Comparison of ENCODE assay signal across 33 mouse cellular contexts in the genomic region with DNA sequence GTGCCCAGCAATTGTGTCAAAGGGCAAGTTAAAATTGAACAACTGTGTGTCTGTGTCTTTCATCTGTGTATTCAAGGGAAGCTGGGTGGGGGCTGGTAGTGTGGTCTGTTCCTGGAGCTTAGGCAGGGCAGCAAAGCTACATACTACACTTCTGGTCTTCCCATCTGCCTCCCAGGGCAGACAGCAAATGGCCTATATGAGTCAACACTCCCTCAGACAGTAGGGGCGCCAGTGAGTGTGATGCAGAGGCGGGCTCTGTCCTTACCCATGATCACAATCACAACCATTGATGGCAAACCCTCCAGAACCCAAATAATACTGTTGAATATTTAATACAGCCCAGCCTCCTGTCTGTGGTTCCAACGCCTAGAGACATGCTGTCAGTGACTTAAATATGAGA. TPM values are rescaled to one million over a fixed set of nuclear protein-coding genes. Genes with fewer than 3 reads are reported as not detected.
DNase-seq lines count a peak whose midpoint lies in the region; ATAC-seq and TF ChIP-seq lines count a peak whose summit lies in the region.
"Had no signal": no experiment of that assay in that cellular context is flagged by ENCODE, and none has a peak within 500 bp of the region (broad histone marks: within the 10 kb centered on the region; RNA-seq: fewer than 3 reads in every experiment).

No protein-coding gene starts in this region.

- no peak for TF ChIP-seq POLR2A in cerebellum, adult 2 months (IDR thresholded peaks at IDR 0.05; ENCODE audit: borderline replicate concordance, insufficient read depth, low read length)
- no peak for TF ChIP-seq POLR2A in kidney, adult 2 months (IDR thresholded peaks at IDR 0.05; ENCODE audit: low read depth, low read length)

- H3K27me3 ChIP-seq in cerebellum, adult 2 months (ENCODE audit: control insufficient read depth, insufficient read depth, low read length), result no peaks in the 10 kb centered on the region
- no peaks in the 10 kb centered on the region for H3K27me3 ChIP-seq in kidney, adult 2 months (replicated peaks; ENCODE audit: control insufficient read depth, insufficient read depth, low read length)
- H3K27me3 ChIP-seq in kidney, embryonic 14.5 days (ENCODE audit: control insufficient read depth, insufficient read depth, low read length), result no peaks in the 10 kb centered on the region
- H3K27me3 ChIP-seq in hindbrain, embryonic 12.5 days, result no peaks in the 10 kb centered on the region
- no peaks in the 10 kb centered on the region for H3K27me3 ChIP-seq in hindbrain, embryonic 14.5 days (ENCODE audit: control insufficient read depth, insufficient read depth, low read length)
- H3K27me3 ChIP-seq: CH12.LX; forebrain, embryonic 13.5 days; heart, embryonic 12.5 days; intestine, embryonic 15.5 days; liver, embryonic 15.5 days; lung, embryonic 15.5 days; megakaryocyte, embryonic 14.5 days; midbrain, embryonic 12.5 days; neural tube, embryonic 12.5 days had no signal

- no peak for ATAC-seq in cerebellum, adult (ENCODE audit: insufficient number of reproducible peaks, low FRiP score, low TSS enrichment)
- ATAC-seq in kidney, embryonic 14.5 days (ENCODE audit: low FRiP score, low TSS enrichment), result no peak
- ATAC-seq in hindbrain, embryonic 12.5 days (ENCODE audit: low FRiP score), result no peak
- no peak for ATAC-seq in hindbrain, embryonic 14.5 days (ENCODE audit: low FRiP score)
- ATAC-seq: activated CD4-positive, CD25-positive, alpha-beta regulatory T cell, adult 4 months; forebrain, embryonic 13.5 days; hindbrain, embryonic 16.5 days had no signal

- no peak overlapping the region for H3K4me2 ChIP-seq in kidney, embryonic 14.5 days (replicated peaks; ENCODE audit: low read depth, low read length)
- H3K4me2 ChIP-seq in hindbrain, embryonic 12.5 days (replicated peaks), result no peak overlapping the region
- no peak overlapping the region for H3K4me2 ChIP-seq in hindbrain, embryonic 14.5 days (replicated peaks)
- H3K4me2 ChIP-seq: forebrain, embryonic 13.5 days; heart, embryonic 12.5 days; intestine, embryonic 15.5 days; liver, embryonic 15.5 days; lung, embryonic 15.5 days; midbrain, embryonic 12.5 days; neural tube, embryonic 12.5 days had no signal

- H3K9me3 ChIP-seq in kidney, embryonic 14.5 days (ENCODE audit: control insufficient read depth, low read length), result peaks cover 4% of the 10 kb centered on the region; the same call in 1 of the 2 replicates
- H3K9me3 ChIP-seq in hindbrain, embryonic 12.5 days (replicated peaks), result no peaks in the 10 kb centered on the region
- H3K9me3 ChIP-seq in hindbrain, embryonic 14.5 days (ENCODE audit: control insufficient read depth, low read length), result no peaks in the 10 kb centered on the region
- H3K9me3 ChIP-seq: forebrain, embryonic 13.5 days; heart, embryonic 12.5 days; intestine, embryonic 15.5 days; liver, embryonic 15.5 days; lung, embryonic 15.5 days; midbrain, embryonic 12.5 days; neural tube, embryonic 12.5 days had no signal

- H3K4me1 ChIP-seq in cerebellum, adult 2 months (ENCODE audit: control insufficient read depth, insufficient read depth, low read length), result no peaks in the 10 kb centered on the region
- 0 out of 2 replicates have a peak, but pooled peaks cover 3% of the 10 kb centered on the region for H3K4me1 ChIP-seq in kidney, adult 2 months (ENCODE audit: control insufficient read depth, insufficient read depth, low read length)
- peaks cover 5% of the 10 kb centered on the region; the same call in 1 of the 2 replicates for H3K4me1 ChIP-seq in kidney, embryonic 14.5 days (ENCODE audit: control insufficient read depth, insufficient read depth, low read length)
- peaks cover 9% of the 10 kb centered on the region for H3K4me1 ChIP-seq in hindbrain, embryonic 12.5 days
- H3K4me1 ChIP-seq in hindbrain, embryonic 14.5 days (replicated peaks; ENCODE audit: control insufficient read depth, insufficient read depth, low read length), result peaks cover 7% of the 10 kb centered on the region; the same call in 1 of the 2 replicates
- H3K4me1 ChIP-seq: forebrain, embryonic 13.5 days; liver, embryonic 15.5 days; lung, embryonic 15.5 days; megakaryocyte, embryonic 14.5 days had no signal

- no peak overlapping the region for H3K4me3 ChIP-seq in cerebellum, adult 2 months (replicated peaks; ENCODE audit: insufficient read depth, low read depth, low read length)
- H3K4me3 ChIP-seq in kidney, adult 2 months (ENCODE audit: insufficient read depth, low read depth, low read length), result peak overlapping the region; percentile 28
- no peak overlapping the region for H3K4me3 ChIP-seq in kidney, embryonic 14.5 days (ENCODE audit: low read length)
- no peak overlapping the region for H3K4me3 ChIP-seq in hindbrain, embryonic 12.5 days
- no peak overlapping the region for H3K4me3 ChIP-seq in hindbrain, embryonic 14.5 days (replicated peaks; ENCODE audit: low read length)
- H3K4me3 ChIP-seq: forebrain, embryonic 13.5 days; heart, embryonic 12.5 days; intestine, embryonic 15.5 days; liver, embryonic 15.5 days; lung, embryonic 15.5 days; megakaryocyte, embryonic 14.5 days; midbrain, embryonic 12.5 days; myocyte; neural tube, embryonic 12.5 days had no signal

- WGBS in cerebellum, adult 2 months, result 91% methylated on average over 3 of the region's 3 CpGs
- WGBS in kidney, adult 2 months, result 60% methylated on average over 3 of the region's 3 CpGs
- 85% methylated on average over 3 of the region's 3 CpGs for WGBS in kidney, embryonic 14.5 days
- WGBS in hindbrain, embryonic 12.5 days, result 87% methylated on average over 3 of the region's 3 CpGs
- WGBS in hindbrain, embryonic 14.5 days, result 91% methylated on average over 3 of the region's 3 CpGs

- H3K27ac ChIP-seq in cerebellum, adult 2 months (ENCODE audit: insufficient read depth, low read length), result no peak overlapping the region
- peak overlapping the region; percentile 79 for H3K27ac ChIP-seq in kidney, adult 2 months (ENCODE audit: insufficient read depth, low read depth, low read length)
- H3K27ac ChIP-seq in kidney, embryonic 14.5 days (ENCODE audit: low read depth, low read length), result no peak overlapping the region
- H3K27ac ChIP-seq in hindbrain, embryonic 12.5 days, result no peak overlapping the region
- no peak overlapping the region for H3K27ac ChIP-seq in hindbrain, embryonic 14.5 days
- H3K27ac ChIP-seq: forebrain, embryonic 13.5 days; intestine, embryonic 15.5 days; liver, embryonic 15.5 days; lung, embryonic 15.5 days; midbrain, embryonic 12.5 days; neural tube, embryonic 12.5 days had no signal

- TF ChIP-seq CTCF in cerebellum, adult 2 months (IDR thresholded peaks at IDR 0.05; ENCODE audit: borderline replicate concordance, insufficient read depth, low read depth, low read length), result 0 out of 2 replicates have a peak, but pooled peaks have one; percentile 1
- peak; percentile 47; the same call in 1 of the 2 replicates for TF ChIP-seq CTCF in kidney, adult 2 months (conservative IDR thresholded peaks at IDR 0.05; ENCODE audit: insufficient read depth, insufficient read length, low read depth, low read length)

- H3K36me3 ChIP-seq in kidney, adult 2 months (ENCODE audit: control insufficient read depth, insufficient read depth, low read length), result no peaks in the 10 kb centered on the region
- H3K36me3 ChIP-seq in kidney, embryonic 14.5 days (ENCODE audit: control insufficient read depth, insufficient read depth, low read length), result no peaks in the 10 kb centered on the region
- no peaks in the 10 kb centered on the region for H3K36me3 ChIP-seq in hindbrain, embryonic 12.5 days
- no peaks in the 10 kb centered on the region for H3K36me3 ChIP-seq in hindbrain, embryonic 14.5 days (replicated peaks; ENCODE audit: control insufficient read depth, insufficient read depth)
- H3K36me3 ChIP-seq: heart, embryonic 12.5 days; intestine, embryonic 15.5 days; liver, embryonic 15.5 days; lung, embryonic 15.5 days; midbrain, embryonic 12.5 days; neural tube, embryonic 12.5 days had no signal

- DNase-seq in cerebellum, adult 2 months, result no peak
- DNase-seq in kidney, adult 2 months, result peak; percentile 39
- peak; percentile 23 to 24 for DNase-seq in kidney, adult 8-10 months
- DNase-seq in kidney, postnatal 25 days, result peak; percentile 27 to 40
- DNase-seq in hindbrain, embryonic 14.5 days (ENCODE audit: low spot score), result no peak
- DNase-seq: adrenal gland, adult 2 months; cerebellum, adult 9-10 months; cerebellum, postnatal 36 days; gastrocnemius, postnatal 14 days; heart, adult 11 months; heart, postnatal 4 days; layer of hippocampus, postnatal 36 days; left cerebral cortex, postnatal 4 days; lung, postnatal 4 days; right cerebral cortex, adult 18-20 months; right cerebral cortex, postnatal 4 days; thymus, adult 2 months; thymus, postnatal 36 days had no signal

- no peak overlapping the region for H3K9ac ChIP-seq in kidney, embryonic 14.5 days (ENCODE audit: low read depth, low read length)
- H3K9ac ChIP-seq in hindbrain, embryonic 12.5 days, result no peak overlapping the region
- no peak overlapping the region for H3K9ac ChIP-seq in hindbrain, embryonic 14.5 days
- H3K9ac ChIP-seq: forebrain, embryonic 13.5 days; heart, embryonic 12.5 days; intestine, embryonic 15.5 days; liver, embryonic 15.5 days; lung, embryonic 15.5 days; midbrain, embryonic 12.5 days; neural tube, embryonic 12.5 days had no signal

RNA-seq across cellular contexts. Expression of a gene that starts 35.8 kb away (rescaled TPM):
- 31.2 and 38.1 TPM in 2 replicates for polyA plus RNA-seq in cerebellum, adult 2 months (2012; rRNA removed)
- polyA plus RNA-seq in kidney, adult 2 months (2012; rRNA removed), result 26.8 and 33.9 TPM in 2 replicates
- 11.5 TPM in 2 replicates for polyA plus RNA-seq in kidney, embryonic 14.5 days (2014; fragmentation: Nextera tagmentation; extraction: Ambion mirVana)
- 5.1 and 7.0 TPM in 2 replicates for polyA plus RNA-seq in hindbrain, embryonic 12.5 days (2016; fragmentation: Nextera tagmentation; extraction: Ambion mirVana)
- polyA plus RNA-seq in hindbrain, embryonic 14.5 days (2014; fragmentation: Nextera tagmentation; extraction: Ambion mirVana), result 5.0 and 5.6 TPM in 2 replicates

Comparison
In these comparisons a context has a peak if more than half of its experiments do, and no peak if none do; other contexts are left out.
1. DNase-seq: peak in kidney, adult 2 months (single experiment), kidney, adult 8-10 months (2 of 2) and kidney, postnatal 25 days (2 of 2); none in cerebellum, adult 2 months (0 of 2) and hindbrain, embryonic 14.5 days (single experiment).